Mouse (Mus musculus): ENCODE measurements around the gene Rbm47.
"Not testable (repeated sequence)": the region's sequence is repeated elsewhere in the genome, so short reads cannot be mapped to it uniquely, and the experiment has no call there.

The Rbm47 gene

DNA sequence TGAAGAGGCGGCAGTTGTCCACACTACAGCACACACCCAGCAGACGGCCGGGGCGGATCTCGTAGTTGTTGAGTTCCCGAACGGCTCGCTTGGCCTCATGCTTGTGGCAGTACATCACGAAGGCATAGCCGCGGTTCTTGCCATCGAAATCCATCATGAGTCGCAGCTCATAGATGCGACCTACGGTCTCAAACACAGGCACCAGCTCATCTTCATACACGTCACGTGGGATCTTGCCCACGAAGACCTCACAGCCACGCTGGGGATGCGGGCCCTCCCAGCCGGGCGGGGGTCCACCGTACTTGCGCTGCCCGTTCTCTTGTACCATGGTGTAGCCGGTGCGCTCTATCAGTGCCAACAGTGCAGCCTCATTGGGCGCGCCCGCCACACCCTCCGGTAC lies 146.1 kb downstream of the Rbm47 start:
- no peak for DNase-seq (ENCODE audit: low spot score in 2 of 2)

DNA sequence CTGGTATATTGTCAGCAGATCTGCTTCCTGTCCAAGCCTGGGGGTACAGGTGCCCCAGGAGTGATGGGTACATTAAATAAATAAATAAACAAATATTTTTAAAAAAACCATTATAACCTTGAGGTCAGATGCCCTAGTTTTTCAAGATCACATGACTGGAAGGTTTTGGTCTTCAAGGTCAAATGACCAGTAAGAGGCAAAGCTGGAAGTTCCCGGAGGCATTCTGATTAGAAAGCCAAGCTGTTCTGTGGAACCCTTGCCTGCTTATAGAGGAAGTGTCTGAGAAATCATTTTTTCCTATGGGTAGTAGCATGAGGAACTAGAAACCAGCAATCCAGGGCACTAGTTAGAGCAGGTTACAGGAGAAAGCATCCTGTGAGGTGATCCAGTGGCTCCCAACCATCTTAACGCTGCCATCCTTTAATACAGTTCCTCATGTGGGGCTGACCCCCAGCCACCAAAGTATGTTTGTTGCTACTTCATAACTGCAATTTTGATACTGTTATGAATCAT lies 157.4 kb downstream of the Rbm47 start:
- no peak for DNase-seq (ENCODE audit: low spot score in 2 of 2)

DNA sequence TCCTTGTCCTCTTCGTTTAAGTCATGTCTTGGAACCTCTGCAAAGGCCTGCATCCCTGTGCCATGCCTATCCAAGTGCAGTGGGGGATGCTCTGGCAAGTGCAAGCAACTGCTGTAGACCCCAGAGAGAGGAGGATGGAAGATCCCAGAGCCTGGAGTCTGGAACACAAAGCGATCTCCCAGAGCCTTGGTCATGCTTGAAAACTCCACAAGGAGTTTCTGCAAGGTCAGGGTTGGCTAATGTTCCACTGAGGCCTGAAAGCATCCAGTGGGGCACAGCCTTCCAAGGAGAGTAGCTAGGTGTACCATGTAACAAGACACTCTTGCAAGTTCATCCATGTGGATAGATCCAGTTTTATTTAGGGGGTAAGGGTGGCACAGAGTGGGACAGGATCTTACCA lies 158.5 kb downstream of the Rbm47 start:
- DNase-seq (ENCODE audit: low spot score in 2 of 2): no peak

DNA sequence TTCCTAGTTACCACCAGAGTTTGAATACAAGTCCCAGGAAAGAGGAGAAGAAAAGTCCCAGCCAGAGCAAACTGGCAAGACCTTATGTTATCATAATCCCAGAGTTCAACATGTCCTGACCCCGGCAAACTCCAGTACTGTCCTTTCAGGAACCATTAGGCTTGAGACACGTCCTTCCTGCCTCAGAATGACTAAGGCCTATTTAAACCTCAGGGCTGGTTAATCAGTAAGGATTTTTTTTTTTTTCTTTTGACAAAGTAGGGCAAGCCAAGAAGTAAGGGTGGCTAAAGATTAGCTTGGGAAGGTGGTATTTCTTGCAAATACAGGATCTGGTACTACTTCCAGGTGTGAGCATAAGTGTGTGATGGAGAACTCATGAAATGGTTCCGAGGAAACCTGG lies 158.9 kb downstream of the Rbm47 start:
- no peak for DNase-seq (ENCODE audit: low spot score in 2 of 2)

DNA sequence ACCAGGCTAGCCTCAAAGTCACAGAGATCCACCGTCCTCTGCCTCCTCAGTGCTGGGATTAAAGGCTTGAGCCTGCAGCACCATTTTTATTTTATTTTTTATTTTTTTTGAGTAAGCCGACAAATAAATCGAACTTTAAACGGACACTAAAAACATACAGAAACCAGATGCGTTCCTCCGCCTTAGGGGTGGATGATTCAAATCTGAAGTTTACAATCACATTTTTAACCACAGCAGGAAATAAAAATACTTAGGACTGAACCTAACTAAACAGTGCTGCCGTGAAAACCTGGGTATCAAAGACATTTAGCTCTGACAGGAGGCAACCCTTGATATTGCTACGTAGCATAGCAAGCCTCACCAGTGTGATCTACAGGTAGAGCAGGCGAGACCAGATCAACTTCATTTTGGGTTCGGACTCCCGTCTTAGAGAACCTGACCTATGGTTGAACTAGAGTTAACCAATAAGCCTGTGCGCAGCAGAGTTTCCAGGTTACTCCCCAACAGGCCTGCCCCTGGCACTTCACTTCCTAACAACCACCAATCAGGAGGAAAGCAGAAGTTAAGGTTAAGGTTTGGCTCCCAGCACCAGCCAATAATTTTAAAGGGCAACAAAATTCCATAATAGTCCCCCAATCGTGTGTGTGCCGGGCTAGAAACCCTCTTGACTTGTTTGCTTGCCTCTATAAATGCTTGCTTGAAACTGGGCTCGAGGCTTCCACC lies 164.5 kb downstream of the Rbm47 start:
- DNase-seq (ENCODE audit: low spot score in 2 of 2): no peak

DNA sequence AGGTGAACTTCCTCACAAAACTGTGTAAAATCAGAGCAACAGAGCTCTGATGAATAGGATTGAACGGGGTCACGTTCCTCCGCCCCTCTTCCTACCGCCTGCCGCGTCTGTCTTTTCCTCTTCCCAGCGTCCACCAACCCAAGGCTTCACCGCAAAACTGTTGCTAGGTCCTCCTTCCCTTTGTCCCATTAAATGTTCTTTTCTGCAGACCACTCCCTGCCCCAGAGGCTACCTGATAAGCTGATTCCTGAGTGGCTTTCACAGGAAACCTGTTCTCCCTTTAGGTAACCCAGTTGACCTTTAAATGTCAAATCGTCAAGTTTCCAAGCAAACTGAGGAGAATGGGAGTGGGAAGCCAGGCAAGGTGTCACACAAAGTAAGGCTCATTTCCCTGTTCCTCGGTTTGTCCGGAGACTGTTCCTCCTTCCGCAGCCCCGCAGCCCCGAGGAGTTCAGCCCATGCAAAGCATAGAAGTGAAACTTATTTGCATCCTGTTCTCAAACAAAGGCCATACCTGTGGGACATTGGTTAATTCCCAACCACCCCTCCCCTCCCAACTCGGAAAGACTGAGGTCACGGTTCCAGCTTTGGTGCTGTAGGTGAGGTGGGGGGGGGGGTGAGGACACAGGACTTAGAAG lies 167.8 kb downstream of the Rbm47 start:
- DNase-seq (ENCODE audit: low spot score in 2 of 2): no peak

DNA sequence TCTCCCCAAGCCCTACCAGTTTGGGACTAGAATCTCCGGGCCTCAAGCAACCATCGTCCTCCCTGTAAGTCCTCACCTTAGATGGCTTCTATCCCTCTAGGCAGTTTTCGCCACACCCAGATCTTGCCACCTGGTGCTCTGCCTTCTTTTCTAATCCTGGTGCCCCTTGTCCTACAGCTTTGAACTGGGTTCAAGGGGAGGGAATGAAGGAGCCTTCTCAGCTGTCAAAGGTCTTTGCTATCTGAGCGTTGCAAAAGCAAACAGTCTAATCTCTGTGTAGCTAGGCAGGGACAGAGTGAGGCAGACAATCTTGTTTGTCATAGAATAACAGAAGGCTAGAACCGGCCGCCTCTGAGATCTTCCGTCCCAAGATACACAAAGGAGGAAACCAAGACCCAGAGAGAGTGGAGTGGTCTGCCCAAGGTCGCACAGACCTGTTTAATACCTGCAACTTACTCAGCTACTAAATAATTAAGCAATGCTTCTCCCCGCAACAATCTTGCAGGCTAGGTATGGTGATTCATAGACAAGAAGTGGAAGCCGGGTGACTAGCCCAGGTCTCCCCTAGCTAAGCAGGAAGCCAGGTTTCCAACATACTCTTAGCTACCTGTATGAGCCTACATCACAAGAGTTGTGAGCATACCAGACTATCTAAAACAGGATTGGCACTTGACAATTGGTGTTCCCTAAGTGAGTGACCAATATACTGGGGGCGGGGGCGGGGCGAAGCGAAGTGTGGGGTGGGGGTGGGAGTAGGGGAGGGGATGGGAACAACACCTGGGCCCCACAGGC lies 168.6 kb downstream of the Rbm47 start, which contains the start of gene 9130230L23Rik:
Gene 9130230L23Rik, minus strand, starts transcription at position 152 of the 792 bp plus-strand sequence.
- no peak for DNase-seq (ENCODE audit: low spot score in 2 of 2)

DNA sequence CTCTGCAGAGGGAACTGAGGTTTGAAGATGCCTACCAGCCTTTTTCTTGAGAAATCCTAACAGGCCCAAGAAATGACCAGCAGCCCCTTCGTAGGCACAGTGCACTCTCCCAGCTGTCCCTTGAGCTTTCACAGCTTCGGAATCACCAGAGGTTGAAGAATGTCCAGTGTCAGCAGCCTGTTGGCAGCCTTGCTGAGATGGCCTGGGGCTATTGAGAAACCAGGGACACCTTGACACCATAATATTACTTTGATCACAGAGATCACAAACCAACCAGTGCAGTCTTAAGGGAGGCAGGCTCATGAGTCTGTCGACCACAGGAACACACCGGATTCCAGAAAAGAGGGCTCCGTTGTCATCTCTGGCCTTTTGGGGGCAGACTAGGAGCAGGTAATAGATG lies 171.7 kb downstream of the Rbm47 start:
- no peak for DNase-seq (ENCODE audit: low spot score in 2 of 2)

DNA sequence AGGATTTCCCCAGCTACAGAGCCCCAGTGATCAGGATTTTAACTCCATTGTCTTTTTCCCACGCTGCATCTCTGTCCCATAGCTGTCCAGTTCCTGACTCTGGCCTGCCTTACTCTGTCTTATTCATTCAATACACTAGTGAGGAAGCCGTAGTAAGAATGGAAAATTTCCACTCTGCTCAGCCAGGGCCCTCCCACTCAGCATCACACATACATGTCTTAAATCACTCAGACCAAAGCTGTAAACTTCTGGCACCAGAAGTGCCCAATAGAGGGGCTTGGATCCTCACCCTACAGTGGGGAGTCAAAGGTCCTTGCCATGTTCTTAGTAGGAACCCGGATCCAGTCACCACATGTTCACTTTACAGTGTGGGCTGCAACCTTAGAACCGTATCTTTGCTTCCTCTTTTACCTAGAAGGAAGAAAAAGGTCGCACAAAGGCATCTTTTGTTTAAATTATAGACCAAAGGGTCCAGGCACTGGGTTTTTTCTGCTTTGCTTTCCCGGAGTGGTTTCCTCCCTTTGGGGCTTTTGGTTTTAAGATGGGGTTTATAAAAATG lies 172.3 kb downstream of the Rbm47 start:
- DNase-seq (ENCODE audit: low spot score in 2 of 2): no peak

DNA sequence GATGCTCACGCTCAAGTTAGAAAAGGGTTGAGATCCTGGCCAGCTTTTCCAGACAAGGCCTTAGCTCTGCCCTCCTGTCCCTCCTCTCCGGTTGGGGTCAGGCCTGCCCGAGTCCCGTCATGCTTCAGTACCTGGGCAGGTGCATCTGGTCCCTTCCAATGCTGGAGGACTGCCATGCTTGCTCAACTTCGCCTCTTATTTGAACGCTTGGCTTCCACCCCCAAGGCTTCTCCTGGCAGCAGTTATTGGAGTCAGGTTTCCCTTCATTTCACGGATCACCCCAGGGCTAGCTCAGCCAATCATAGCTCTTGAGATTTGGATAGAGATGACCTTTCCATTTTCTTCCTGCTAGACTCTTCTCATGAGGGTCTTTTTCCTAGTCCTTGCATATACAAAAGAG lies 172.8 kb downstream of the Rbm47 start:
- no peak for DNase-seq (ENCODE audit: low spot score in 2 of 2)

DNA sequence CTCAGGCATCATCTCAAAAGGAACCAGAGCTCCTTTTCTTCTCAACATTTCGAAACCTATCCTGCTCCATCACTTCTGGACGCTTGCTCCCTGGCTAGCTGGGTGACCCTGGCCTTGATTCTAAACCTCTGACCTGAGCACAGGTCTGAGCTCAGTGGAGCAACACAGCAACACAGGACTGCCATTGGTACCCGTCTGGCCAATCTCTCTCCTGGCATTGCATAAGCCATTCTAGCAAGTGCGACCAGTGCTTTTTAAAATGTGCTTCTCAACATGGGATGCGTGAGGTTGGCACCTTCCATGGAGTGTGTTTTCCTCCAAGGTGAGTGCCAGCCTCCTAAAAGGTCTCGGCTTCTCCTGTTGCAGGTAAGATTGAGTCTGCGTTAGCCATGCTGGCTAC lies 173.8 kb downstream of the Rbm47 start:
- no peak for DNase-seq (ENCODE audit: low spot score in 2 of 2)

DNA sequence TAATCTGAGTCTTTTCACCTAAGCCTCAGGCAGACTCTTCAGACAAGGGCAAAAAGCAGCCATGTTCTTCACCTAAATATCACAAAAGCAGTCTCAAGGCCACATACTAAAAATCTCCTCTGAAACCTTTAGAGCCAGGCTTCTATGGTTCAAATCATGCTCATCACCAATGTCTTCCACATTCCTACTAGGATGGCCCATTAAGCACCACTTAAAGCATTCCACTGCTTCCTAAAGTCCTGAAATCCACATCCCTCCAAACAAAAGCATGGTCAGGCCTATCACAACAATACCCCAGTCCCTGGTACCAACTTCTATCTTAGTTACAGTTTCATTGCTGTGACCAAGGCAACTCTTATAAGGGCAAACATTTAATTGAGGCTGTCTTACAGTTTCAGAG lies 175.1 kb downstream of the Rbm47 start:
- no peak for DNase-seq (ENCODE audit: low spot score in 2 of 2)

DNA sequence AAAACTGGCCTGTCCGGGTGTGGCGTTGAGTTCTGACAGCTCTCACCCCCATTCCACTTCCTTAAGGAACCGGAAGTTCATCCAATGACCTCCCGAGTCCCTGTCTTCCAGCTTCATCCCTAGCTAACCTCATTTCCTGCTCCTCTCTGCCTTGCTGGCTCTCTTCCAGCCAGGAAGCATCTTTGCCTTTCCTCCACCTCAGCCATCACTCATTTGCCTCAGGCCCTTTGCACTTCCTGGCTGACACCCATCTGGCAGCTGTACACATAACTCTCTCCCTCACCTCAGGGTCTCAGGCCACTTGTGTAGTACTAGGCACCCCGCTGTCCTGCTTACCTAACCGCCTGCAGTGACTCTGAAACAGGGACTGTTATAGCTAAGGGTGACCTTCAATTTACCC lies 178.3 kb downstream of the Rbm47 start:
- no peak for DNase-seq (ENCODE audit: low spot score in 2 of 2)

DNA sequence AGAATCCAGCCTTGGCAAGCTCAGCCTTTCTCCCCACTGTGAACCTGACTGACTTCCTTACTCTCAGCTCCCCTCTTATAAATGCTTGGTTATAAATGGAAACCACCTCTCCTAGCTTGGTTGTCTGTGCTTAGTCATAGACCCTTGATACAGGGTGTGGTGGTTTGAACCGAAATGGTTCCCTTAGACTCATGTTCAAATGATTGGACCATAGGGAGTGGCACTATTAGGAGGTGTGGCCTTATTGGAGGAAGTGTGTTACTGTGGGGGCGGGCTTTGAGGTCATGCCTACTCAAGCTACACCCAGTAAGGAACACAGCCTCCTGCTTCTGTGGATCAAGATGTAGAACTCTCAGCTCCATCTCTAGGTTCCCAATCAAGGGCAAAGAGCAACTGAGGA lies 181.7 kb downstream of the Rbm47 start:
- DNase-seq (ENCODE audit: low spot score in 2 of 2): no peak

DNA sequence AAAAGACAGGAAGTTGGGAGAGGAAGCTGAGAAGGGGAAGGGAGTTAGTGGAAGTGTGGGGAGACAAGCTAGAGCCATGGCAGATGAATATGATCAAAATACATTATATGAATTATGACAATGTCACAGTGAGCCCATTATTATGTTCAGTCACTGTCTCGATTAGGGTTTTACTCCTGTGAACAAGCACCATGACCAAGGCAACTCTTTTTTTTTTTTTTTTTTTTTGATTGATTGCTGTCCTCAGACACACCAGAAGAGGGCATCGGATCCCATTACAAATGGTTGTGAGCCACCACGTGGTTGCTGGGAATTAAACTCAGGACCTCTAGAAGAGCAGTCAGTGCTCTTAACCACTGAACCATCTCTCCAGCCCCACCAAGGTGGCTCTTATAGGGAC lies 185.9 kb downstream of the Rbm47 start:
- not testable (repeated sequence) for DNase-seq (ENCODE audit: low spot score in 2 of 2)

DNA sequence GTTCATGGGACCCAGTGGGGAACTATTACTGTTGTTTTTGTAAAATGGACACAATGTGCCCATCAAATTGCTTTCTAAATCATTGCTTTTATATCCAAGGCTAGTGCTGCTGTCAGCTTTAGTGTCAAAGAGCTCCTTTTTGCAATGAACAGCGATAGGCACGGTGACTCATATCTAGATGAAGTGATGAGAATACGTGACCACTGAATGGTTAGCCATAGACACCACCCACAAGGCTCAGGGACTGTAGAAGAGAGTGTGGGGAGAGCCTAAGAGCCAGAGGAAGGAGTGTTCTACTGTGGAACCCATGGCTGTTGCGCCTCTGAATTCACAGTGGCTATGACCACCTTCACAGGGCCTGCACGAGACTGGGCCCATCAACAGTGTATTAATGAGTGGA lies 186.5 kb downstream of the Rbm47 start:
- no peak for DNase-seq (ENCODE audit: low spot score in 2 of 2)

DNA sequence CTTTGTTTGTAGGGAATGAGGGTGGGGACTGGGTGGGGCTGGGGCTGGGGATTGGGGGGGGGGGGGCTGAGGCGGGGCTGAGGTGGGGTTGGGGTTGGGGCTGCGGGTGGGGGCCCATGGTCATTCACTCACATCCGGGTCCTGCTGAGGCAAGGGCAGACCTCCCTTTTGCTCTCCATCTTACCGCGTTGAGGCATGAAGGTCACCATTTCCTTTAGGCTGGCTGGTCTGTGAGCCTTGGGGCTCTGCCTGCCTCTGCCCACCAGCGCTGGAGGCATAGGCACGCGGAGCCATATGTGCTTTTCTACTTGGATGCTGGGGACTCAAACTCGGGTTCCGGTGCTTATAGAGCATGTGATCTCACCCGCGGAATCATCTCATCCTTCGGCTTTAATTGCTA lies 197.2 kb downstream of the Rbm47 start:
- no peak for DNase-seq (ENCODE audit: low spot score in 2 of 2)

DNA sequence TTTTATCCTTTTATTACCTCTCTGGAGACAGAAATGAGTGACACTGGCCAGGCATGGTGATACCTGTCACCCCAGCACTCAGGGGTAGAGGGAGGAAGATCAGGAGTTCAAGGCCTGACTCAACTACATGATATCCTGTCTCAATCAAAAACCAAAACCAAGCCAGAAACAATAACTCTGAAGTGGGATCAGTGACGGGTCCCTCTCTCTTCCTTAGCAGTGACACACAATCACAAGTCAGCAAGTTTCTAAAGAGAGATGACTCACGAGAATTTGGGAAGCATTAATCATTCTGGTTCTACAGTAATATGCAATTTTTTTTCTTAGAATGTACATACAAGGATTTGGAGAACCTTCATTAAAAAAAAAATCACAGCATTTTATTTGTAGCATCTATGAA lies 199.7 kb downstream of the Rbm47 start:
- DNase-seq (ENCODE audit: low spot score in 2 of 2): no peak

DNA sequence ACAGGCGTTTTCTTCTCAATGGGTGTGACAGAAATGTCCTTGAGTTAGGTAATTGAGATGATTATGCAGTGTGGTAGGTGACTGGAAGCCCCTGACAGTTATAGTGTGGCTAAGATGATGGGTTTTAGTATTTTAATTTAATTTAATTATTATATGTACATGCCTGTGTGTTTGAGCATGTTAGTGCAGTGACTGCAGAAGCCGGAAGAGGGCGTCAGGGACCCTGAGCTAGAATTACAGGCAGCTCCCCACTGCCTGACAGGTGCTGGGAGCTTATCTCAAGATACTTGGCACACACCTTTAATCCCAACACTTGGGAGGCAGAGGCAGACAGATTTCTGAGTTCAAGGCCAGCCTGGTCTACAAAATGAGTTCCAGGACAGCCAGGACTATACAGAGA lies 204.9 kb downstream of the Rbm47 start:
- DNase-seq (ENCODE audit: low spot score in 2 of 2): no peak

DNA sequence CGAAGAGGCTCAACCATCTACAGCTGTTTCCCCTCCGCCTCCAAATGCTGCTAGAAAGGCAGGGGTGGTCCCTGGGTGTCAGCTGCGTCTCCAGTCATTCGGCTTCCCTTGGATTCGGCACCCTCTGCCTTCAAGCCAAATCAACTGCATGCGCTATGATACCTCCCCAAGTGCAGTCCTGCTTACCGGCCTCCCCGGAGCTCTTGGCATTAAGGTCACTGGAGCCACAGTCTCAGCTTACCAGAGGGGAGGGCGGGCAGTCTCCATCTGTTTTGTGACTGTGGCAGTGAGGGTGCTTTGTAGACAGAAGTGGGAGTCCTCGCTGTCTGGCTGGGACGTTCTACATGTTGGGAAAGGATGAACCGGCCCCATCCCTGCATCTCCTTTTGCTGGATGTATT lies 205.8 kb downstream of the Rbm47 start:
- DNase-seq (ENCODE audit: low spot score in 2 of 2): no peak

Measured in urinary bladder, postnatal 4 days (tissue).